Mouse (Mus musculus): Measurements from ENCODE around the gene Clec10a.

The Clec10a gene

GRCm38 (mm10) chr11:70219873-70220272 is 63.9 kb downstream of the Clec10a start:
- DNase-seq: no peak

- peak; percentile 60 to 69 for DNase-seq
These were observed 64.3 kb downstream of the Clec10a start for GRCm38 (mm10) chr11:70220323-70220722.

Measured in cerebellum, adult 18-20 months (tissue).